Mouse (Mus musculus) megakaryocyte, embryonic 14.5 days (primary cell): ENCODE results near the gene Capg.

Experiments
- FLI1 ChIP-seq: IDR thresholded peaks from 2 replicates; pipeline ENCODE4 v1.6.1; 2012; ENCODE audit warnings: low read length, inconsistent platforms, mixed read lengths
- GATA1 ChIP-seq: IDR thresholded peaks from 3 replicates; pipeline ENCODE4 v1.6.1; 2012; ENCODE audit warnings: mixed read lengths, low read length, inconsistent platforms, borderline replicate concordance

GRCm38 (mm10) chr6:72571826-72572225 is 27.6 kb downstream of the Capg start:
- TF ChIP-seq GATA1 (no peak), FLI1 (no peak)
